Mouse (Mus musculus) midbrain, embryonic 15.5 days (tissue): ENCODE results near the gene Nck2. TPM values are rescaled to one million over a fixed set of nuclear protein-coding genes. Genes with fewer than 3 reads are reported as not detected.

Experiments
- ATAC-seq: fragments of 200-750 bp; cut with Nextera tagmentation; replicated peaks from 2 replicates; pipeline ENCODE4 v1.8.0; 2017; ENCODE audit warnings: moderate TSS enrichment
- H3K27ac ChIP-seq: fragments of 300-500 bp; sonication (generic); 2 replicates; pipeline ENCODE4 v1.5.1; 2015; ENCODE audit warnings: mild to moderate bottlenecking, inconsistent platforms
- H3K27me3 ChIP-seq: fragments of 300-500 bp; sonication (generic); replicated peaks from 2 replicates; pipeline ENCODE4 v1.6.1; 2015; ENCODE audit warnings: inconsistent platforms
- H3K36me3 ChIP-seq: fragments of 300-500 bp; sonication (generic); replicated peaks from 2 replicates; pipeline ENCODE4 v1.6.1; 2015; ENCODE audit warnings: inconsistent platforms
- H3K4me1 ChIP-seq: fragments of 300-500 bp; sonication (generic); 2 replicates; pipeline ENCODE4 v1.6.1; 2015; ENCODE audit warnings: inconsistent platforms
- H3K4me2 ChIP-seq: fragments of 300-500 bp; sonication (generic); 2 replicates; pipeline ENCODE4 v1.6.1; 2015; ENCODE audit warnings: inconsistent platforms, mild to moderate bottlenecking, moderate library complexity
- H3K4me3 ChIP-seq: fragments of 300-500 bp; sonication (generic); 2 replicates; pipeline ENCODE4 v1.5.1; 2015; ENCODE audit warnings: mild to moderate bottlenecking, inconsistent platforms
- H3K9ac ChIP-seq: fragments of 300-500 bp; sonication (generic); 2 replicates; pipeline ENCODE4 v1.6.1; 2015; ENCODE audit warnings: mild to moderate bottlenecking, inconsistent platforms
- H3K9me3 ChIP-seq: fragments of 300-500 bp; sonication (generic); 2 replicates; pipeline ENCODE4 v1.6.1; 2016; ENCODE audit warnings: inconsistent platforms
- WGBS: fragments of 180-500 bp; shearing (Covaris S2); methylation state at CpG from one replicate; pipeline ENCODE4 v1.1.7; 2015; ENCODE audit warnings: mixed read lengths; 5-methylcytosine and 5-hydroxymethylcytosine counted together
- polyA plus RNA-seq: library from polyadenylated mRNA; unstranded; fragments of >200 nt; fragmentation: Nextera tagmentation; extraction: Ambion mirVana; gene quantifications from 2 replicates; pipeline ENCODE4 v1.2.1, GENCODE M21; 2015

Gene Nck2
- polyA plus RNA-seq, 1 experiment from 2014 or later: 35.5 TPM

DNA sequence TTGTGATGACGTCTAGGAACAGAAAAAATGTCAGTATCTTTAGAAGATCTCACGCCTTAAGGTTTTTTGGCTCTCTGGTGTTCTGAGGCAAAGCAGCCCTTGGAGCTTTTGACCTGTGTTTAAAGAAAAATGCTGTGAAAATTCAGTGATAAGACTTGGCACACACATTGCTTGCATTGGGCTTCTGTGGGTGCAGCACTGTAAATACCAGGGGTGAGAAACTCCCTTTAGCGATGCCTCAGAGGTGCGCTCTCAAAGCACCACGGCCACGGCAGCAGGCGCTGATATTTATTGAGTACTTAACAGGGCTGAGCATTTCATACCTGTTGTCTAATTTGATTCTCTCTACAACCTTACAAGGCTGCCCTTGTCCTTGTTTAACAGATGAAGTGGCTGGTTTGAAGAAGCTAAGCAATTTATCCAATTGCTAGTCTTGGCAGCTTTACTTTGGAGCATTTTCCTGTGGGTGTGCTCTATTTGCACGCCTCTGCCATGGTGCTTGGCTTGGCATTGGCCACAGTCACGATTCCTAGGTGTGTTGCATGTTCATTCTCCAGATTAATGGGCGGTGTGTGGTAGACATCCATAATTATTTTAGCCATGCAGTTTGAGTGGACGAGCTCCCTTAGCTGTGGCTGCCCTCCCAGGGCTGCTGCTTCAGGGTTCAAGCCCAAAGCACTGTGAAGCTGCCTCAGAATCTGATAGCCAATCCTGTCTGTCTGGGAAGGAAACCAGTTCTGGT, 19.7 kb downstream of the Nck2 start:
- H3K4me3 ChIP-seq: no peak overlapping the region
- 77% methylated on average over 11 of the region's 11 CpGs for WGBS
- H3K27ac ChIP-seq: no peak overlapping the region
- H3K9me3 ChIP-seq: no peaks in the 10 kb centered on the region
- H3K27me3 ChIP-seq: no peaks in the 10 kb centered on the region
- H3K36me3 ChIP-seq: no peaks in the 10 kb centered on the region
- peaks cover 10% of the 10 kb centered on the region; the same call in 1 of the 2 replicates for H3K4me1 ChIP-seq
- ATAC-seq: 0 out of 2 replicates have a peak, but pooled peaks have one; percentile 24
- no peak overlapping the region for H3K4me2 ChIP-seq
- H3K9ac ChIP-seq: no peak overlapping the region

DNA sequence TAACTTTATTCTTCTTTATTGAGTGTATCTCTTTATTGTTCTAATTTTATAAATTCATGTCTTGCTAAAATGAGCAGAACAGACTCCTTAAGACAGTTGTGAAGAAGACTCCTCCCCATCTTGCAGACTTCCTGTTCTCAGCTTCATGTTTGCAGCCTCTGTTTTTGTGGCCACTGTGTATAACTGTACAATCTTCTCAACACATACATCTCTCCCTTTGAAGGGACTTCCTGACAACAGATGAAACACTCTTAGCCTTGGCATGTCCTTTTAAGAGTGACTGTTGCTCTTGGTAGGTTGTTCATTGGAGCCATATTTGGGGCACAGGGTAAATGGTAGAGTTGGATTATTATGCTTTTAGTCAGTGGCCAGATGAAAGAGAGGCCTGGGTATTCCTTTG, 20.6 kb downstream of the Nck2 start:
- H3K36me3 ChIP-seq: no peaks in the 10 kb centered on the region
- H3K27ac ChIP-seq: no peak overlapping the region
- H3K9me3 ChIP-seq: no peaks in the 10 kb centered on the region
- H3K4me3 ChIP-seq: no peak overlapping the region
- H3K27me3 ChIP-seq: no peaks in the 10 kb centered on the region
- no peak for ATAC-seq
- no peak overlapping the region for H3K4me2 ChIP-seq
- no peak overlapping the region for H3K9ac ChIP-seq
- H3K4me1 ChIP-seq: peaks cover 10% of the 10 kb centered on the region; the same call in 1 of the 2 replicates

DNA sequence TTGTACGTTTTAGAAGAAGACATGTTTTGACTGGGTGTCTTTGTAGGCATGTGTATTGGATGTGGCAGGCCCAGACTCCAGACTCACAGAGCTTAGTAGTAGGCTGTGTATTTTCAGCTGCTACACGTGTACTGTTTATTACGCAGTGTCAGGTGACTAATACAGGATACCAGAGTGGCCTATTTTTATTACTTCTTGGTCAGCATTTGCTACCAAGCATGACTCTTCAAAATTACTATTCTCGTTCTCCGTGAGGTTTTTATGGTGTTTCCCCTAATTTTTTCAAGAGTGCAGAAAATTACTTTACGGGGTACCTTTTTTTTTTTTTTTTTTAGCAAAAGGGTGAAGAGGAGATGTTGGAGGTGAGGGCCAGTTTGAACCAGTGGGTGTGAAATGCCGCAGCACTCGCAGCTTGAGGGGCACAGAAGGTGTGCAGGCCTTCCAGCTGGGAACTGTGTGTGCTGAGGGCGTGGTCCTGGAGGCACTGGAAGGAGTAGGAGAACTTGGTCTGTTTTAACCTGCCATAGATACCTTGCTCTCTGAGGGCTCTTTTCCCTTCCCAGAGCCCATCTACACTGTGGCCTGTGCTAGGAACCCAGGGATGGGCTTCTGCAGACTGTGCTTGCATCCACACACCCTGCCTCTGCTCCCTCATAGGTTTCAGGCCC, 21.7 kb downstream of the Nck2 start:
- no peak overlapping the region for H3K9ac ChIP-seq
- 91% methylated on average over 9 of the region's 9 CpGs for WGBS
- no peaks in the 10 kb centered on the region for H3K27me3 ChIP-seq
- no peak overlapping the region for H3K4me3 ChIP-seq
- H3K36me3 ChIP-seq: no peaks in the 10 kb centered on the region
- H3K4me1 ChIP-seq: peaks cover 10% of the 10 kb centered on the region; the same call in 1 of the 2 replicates
- H3K4me2 ChIP-seq: no peak overlapping the region
- no peak overlapping the region for H3K27ac ChIP-seq
- no peak for ATAC-seq
- H3K9me3 ChIP-seq: no peaks in the 10 kb centered on the region

DNA sequence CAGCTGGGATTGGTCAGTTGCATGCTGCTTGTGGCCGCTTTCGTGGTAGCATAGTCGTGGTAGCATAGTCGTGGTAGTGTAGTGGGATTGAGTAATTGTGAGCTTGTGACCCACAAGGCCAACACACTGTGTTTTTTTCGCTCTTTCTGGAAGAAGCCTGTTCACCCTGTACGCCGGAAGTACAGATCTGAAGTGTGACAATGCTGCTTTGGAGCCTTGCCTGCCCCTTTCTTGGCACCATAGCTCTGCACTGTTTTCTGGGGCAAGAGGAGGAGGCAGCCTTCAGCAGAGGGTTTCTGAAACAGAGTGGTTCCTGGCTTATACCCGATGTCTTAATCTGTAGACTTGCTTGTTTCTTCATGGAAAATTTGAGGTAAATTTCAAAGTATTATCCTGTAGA, 23.3 kb downstream of the Nck2 start:
- Histone ChIP-seq H3K4me2 (no peak overlapping the region), H3K27me3 (no peaks in the 10 kb centered on the region), H3K9ac (no peak overlapping the region), H3K9me3 (no peaks in the 10 kb centered on the region), H3K27ac (no peak overlapping the region), H3K4me3 (no peak overlapping the region), H3K4me1 (peaks cover 11% of the 10 kb centered on the region; the same call in 1 of the 2 replicates), H3K36me3 (no peaks in the 10 kb centered on the region)
- 87% methylated on average over 8 of the region's 8 CpGs for WGBS
- no peak for ATAC-seq

DNA sequence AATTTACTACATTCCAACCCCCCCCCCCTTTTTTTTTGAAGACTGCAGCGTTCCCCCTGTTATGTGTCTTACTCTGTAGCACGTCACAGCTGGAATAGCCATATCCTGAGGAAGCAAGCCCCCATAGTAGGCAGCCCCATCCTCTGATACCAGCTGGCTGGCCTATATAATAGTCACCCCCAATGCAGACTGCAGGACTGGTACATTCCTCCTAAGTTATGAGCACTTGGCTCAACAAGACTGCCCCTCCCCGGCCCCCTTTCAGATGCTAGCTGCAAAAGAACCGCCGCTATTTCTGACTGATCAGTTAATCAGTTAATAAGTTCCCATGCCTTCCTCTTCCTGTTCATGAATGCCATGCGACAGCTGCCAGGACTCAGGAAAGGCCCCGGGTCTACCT, 23.8 kb downstream of the Nck2 start:
- WGBS: 92% methylated on average over 7 of the region's 7 CpGs
- ATAC-seq: no peak
- peaks cover 10% of the 10 kb centered on the region; the same call in 1 of the 2 replicates for H3K4me1 ChIP-seq
- no peaks in the 10 kb centered on the region for H3K27me3 ChIP-seq
- no peaks in the 10 kb centered on the region for H3K36me3 ChIP-seq
- H3K4me2 ChIP-seq: no peak overlapping the region
- H3K9me3 ChIP-seq: no peaks in the 10 kb centered on the region
- H3K9ac ChIP-seq: no peak overlapping the region
- no peak overlapping the region for H3K27ac ChIP-seq
- no peak overlapping the region for H3K4me3 ChIP-seq

DNA sequence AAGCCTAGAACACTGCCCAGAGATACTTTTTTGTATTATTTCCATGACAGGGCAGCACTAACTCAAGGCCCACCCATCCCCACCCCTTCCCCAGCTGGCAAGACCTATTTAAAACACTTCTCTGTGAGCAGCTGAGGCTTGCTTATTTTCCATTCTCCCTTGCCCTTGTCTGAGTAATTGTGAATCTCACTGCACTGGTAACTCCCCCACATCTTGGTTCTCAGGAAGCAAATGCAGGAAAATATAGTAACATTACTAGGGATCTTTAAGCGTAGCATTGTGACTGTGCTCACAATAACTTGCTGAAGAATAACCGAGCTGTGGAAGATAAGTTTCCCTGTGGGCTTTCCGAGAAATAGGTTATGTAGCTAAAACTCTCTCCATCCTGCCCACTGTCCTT, 24.6 kb downstream of the Nck2 start:
- Histone ChIP-seq H3K9me3 (no peaks in the 10 kb centered on the region), H3K4me2 (no peak overlapping the region), H3K4me1 (peaks cover 8% of the 10 kb centered on the region; the same call in 1 of the 2 replicates), H3K36me3 (no peaks in the 10 kb centered on the region), H3K27ac (no peak overlapping the region), H3K4me3 (no peak overlapping the region), H3K27me3 (no peaks in the 10 kb centered on the region), H3K9ac (no peak overlapping the region)
- 86% methylated on average over 3 of the region's 3 CpGs for WGBS
- ATAC-seq: no peak

DNA sequence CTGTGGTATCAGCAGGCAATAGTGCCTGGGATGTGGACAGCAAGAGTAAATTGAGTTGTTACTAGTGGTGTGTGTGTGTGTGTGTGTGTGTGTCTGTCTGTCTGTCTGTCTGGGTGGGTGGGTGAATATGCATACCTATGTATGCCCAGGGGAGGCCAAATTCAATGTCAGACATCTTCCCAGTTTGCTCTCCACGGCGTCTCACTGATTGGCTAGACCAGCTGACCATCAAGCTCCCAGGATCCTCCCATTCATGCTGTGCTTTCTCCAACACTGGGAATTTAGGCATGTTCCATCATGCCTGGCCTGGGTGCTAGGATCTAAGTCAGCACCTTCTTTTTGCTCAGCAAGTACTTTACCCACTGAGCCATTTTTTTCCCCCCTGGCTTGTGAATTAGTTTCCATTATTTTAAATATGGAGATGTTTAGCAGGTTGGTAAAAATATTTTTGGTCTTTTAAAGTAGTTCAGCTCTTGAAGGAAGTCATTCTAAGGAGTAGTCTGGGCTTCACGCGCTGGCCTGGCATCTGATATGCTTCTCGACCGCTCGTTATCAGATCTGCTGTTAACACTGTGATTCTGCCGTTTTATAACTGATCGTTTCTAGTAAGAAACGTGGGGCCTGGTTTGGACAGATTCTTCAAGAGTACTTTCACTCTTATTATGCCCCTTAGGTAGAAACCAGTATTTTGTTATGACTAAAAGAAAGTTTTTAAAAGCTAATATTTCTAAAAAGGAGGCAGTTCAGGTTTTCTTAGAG, 26.2 kb downstream of the Nck2 start:
- Histone ChIP-seq H3K4me1 (peaks cover 16% of the 10 kb centered on the region; the same call in 1 of the 2 replicates), H3K4me2 (no peak overlapping the region), H3K4me3 (no peak overlapping the region)

DNA sequence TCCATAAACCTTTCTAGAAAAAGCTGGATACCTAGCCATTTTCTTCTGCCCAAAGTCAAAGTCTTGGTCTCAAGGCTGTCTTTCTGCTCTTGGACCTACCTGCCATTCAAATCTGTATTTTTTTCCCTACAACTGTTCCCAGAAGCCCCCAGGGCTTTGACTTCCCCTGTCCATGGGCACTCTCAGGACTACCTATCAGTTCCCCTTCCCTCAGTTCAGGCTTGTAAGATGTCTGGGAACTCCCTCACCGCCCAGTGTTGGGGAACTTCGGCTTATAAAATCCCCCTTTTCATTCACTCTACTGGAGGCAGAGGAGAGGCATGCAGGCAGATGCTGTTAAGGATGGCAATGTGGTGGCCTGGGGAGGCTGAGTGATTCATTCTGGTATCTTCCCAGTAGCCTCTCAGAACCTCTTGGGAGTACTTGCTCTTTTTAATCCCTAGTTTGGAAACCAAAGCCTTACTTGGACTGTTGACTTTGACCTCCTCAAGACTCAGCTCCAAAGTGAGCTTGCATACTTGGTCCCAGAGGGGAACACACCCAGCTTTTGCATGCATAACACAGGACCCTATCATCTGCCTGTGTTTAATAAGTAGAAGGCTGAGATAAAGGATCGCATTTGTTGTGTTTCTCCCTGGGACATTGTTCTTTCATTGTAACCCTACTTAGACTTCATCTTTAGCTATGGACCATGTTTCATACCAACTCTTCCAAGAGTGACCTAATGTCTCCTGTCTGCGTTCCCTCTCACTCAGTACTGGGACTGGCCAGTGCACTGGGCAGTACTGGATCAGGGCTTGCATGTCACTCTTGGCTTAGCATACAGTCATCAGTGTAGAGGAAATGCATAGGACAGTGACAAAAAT, 27.0 kb downstream of the Nck2 start:
- H3K27ac ChIP-seq: no peak overlapping the region
- 85% methylated on average over 4 of the region's 4 CpGs for WGBS
- H3K4me2 ChIP-seq: no peak overlapping the region

More for the DNA sequence above, 26.2 kb downstream of the Nck2 start:
- Histone ChIP-seq H3K9me3 (no peaks in the 10 kb centered on the region), H3K36me3 (no peaks in the 10 kb centered on the region), H3K27me3 (no peaks in the 10 kb centered on the region), H3K9ac (no peak overlapping the region), H3K27ac (no peak overlapping the region)
- no peak for ATAC-seq
- WGBS: 88% methylated on average over 10 of the region's 10 CpGs

DNA sequence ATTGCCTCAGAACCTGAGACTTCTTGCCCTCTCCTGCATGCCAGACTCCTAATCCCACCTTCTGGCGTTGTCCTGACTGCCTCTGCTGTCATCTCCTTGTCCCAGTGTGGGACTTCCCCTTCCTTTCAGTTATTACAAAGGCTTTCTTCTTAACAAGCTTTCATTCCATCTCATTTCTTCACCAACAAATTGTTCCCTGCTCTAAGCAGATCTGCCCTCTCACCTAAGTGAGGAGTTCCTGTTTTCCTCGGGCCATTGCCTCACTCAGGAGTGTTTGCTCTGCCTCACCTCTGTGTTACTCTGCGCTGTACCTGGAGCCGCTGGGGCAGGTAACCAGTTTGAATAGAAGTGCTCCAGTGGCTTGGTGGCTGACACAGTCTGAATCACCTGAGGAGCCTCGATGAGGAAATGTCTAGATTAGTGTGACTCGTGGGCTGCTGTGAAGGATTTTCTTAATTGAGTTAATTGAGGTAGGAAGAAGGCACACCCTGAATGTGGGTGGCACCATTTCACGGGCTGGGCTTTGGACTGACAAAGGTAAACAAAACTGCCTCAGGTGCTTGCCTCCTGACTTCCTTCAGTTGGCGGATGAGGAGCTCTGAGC, 27.8 kb downstream of the Nck2 start:
- ATAC-seq: no peak
- Histone ChIP-seq H3K4me1 (peaks cover 16% of the 10 kb centered on the region; the same call in 1 of the 2 replicates), H3K9me3 (no peaks in the 10 kb centered on the region), H3K9ac (no peak overlapping the region), H3K27me3 (no peaks in the 10 kb centered on the region), H3K36me3 (no peaks in the 10 kb centered on the region), H3K4me3 (no peak overlapping the region), H3K27ac (no peak overlapping the region), H3K4me2 (no peak overlapping the region)
- 84% methylated on average over 8 of the region's 8 CpGs for WGBS

More for the DNA sequence above, 27.0 kb downstream of the Nck2 start:
- H3K27me3 ChIP-seq: no peaks in the 10 kb centered on the region
- H3K4me1 ChIP-seq: peaks cover 16% of the 10 kb centered on the region; the same call in 1 of the 2 replicates
- H3K9ac ChIP-seq: no peak overlapping the region
- ATAC-seq: no peak
- no peaks in the 10 kb centered on the region for H3K36me3 ChIP-seq
- H3K9me3 ChIP-seq: no peaks in the 10 kb centered on the region
- H3K4me3 ChIP-seq: no peak overlapping the region

DNA sequence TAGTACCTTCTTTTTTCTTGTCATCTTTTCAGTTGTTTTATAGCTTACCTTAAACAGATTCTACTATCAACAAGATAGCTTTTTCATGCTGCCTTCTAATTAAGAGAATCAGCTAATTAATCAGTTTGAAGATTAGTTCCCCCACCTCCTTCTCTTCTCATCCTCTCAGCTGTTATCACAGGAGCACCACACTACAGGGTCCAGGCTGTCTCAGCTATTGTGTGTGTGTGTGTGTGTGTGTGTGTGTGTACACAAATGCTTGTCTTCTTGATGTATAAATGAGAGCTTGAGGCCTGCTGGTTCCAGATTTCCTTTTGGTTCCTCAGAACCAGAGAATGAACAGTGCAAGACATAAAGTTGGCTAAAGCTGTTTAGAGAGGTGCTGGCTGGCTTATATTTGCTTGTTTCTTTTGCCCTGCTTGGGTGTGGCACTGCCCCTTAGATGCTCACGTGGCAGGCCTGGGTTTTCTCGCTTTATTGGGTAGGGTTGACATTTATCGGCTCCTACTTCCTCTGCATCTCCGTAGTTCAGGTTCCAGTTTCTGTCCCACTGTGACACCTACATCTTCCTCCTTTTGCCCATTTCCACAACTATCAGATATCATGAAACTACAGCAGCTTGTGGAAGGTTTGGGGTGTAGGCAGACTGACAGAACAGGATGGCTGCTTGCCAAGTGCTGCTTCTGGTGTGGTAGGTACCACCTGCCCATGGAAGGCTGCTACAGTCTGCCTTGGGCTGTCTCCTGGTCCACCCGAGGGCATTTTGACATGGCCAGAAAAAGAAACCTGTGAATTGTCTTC, 29.6 kb downstream of the Nck2 start:
- H3K9me3 ChIP-seq: no peaks in the 10 kb centered on the region
- WGBS: 78% methylated on average over 5 of the region's 5 CpGs
- H3K4me1 ChIP-seq: peaks cover 16% of the 10 kb centered on the region; the same call in 1 of the 2 replicates
- ATAC-seq: 0 out of 2 replicates have a peak, but pooled peaks have one; percentile 25
- no peaks in the 10 kb centered on the region for H3K36me3 ChIP-seq
- no peak overlapping the region for H3K9ac ChIP-seq
- H3K4me3 ChIP-seq: no peak overlapping the region
- H3K4me2 ChIP-seq: no peak overlapping the region
- no peak overlapping the region for H3K27ac ChIP-seq
- H3K27me3 ChIP-seq: no peaks in the 10 kb centered on the region
